Mouse (Mus musculus): ENCODE measurements around the gene Rbm11.

GRCm38 (mm10) chr16:75562910-75563309, 29.7 kb upstream of the Rbm11 start:
- TF ChIP-seq CTCF (IDR thresholded peaks at IDR 0.05; ENCODE audit: extremely low read depth, insufficient read depth, insufficient read length, insufficient replicate concordance) (no peak), POLR2A (IDR thresholded peaks at IDR 0.05; ENCODE audit: low read depth, low read length) (no peak)

All from spleen, adult 2 months (tissue).